Mouse (Mus musculus) right cerebral cortex, adult 2 months (tissue): ENCODE data around the gene Trp53tg5.
A peak's percentile ranks its signal among the peaks of the same experiment; 100 is the strongest.

Experiments used
- DNase-seq, 2 experiments: peaks; one replicate each; pipeline ENCODE4 v3.0.0; 2021 to 2022; ENCODE audit warnings: low spot score in 2 of 2

Gene Trp53tg5

GRCm38 (mm10) chr2:164496331-164496730 is 22.8 kb upstream of the Trp53tg5 start:
- no peak for DNase-seq

GRCm38 (mm10) chr2:164494126-164494525 is 20.6 kb upstream of the Trp53tg5 start:
- no peak for DNase-seq

- peak; percentile 24 to 43 for DNase-seq
Observed at GRCm38 (mm10) chr2:164487812-164488211, 14.3 kb upstream of the Trp53tg5 start.

- peak in 1 of 2 experiments; percentile 27 for DNase-seq
Observed at GRCm38 (mm10) chr2:164487115-164487527, 13.6 kb upstream of the Trp53tg5 start.

- DNase-seq: peak; percentile 79 to 83
Observed at GRCm38 (mm10) chr2:164486258-164487114, 13.0 kb upstream of the Trp53tg5 start.

GRCm38 (mm10) chr2:164485681-164486257 is 12.2 kb upstream of the Trp53tg5 start, which contains the start of gene Dbndd2:
TSS of gene Dbndd2 (plus strand) at chr2:164486106.
- DNase-seq: no peak

- DNase-seq: peak; percentile 59 to 64
Observed at GRCm38 (mm10) chr2:164470254-164470653, 3.3 kb downstream of the Trp53tg5 start.

- DNase-seq: no peak
Observed at GRCm38 (mm10) chr2:164466787-164467186, 6.7 kb downstream of the Trp53tg5 start.

- no peak for DNase-seq
Observed at GRCm38 (mm10) chr2:164465161-164465560, 8.4 kb downstream of the Trp53tg5 start.

GRCm38 (mm10) chr2:164460745-164461551 is 12.6 kb downstream of the Trp53tg5 start, which contains the start of gene Gm20458:
TSS of gene Gm20458 (plus strand) at chr2:164460967.
- DNase-seq: peak; percentile 95 to 97

- no peak for DNase-seq
Observed at GRCm38 (mm10) chr2:164458535-164458934, 15.0 kb downstream of the Trp53tg5 start.

GRCm38 (mm10) chr2:164457942-164458341 is 15.6 kb downstream of the Trp53tg5 start:
- no peak for DNase-seq

GRCm38 (mm10) chr2:164456864-164457300 is 16.6 kb downstream of the Trp53tg5 start, which contains the start of gene Sys1:
TSS of gene Sys1 (plus strand) at chr2:164456964.
- DNase-seq: peak; percentile 41 to 46

- no peak for DNase-seq
Observed at GRCm38 (mm10) chr2:164456413-164456812, 17.1 kb downstream of the Trp53tg5 start.

- no peak for DNase-seq
Observed at GRCm38 (mm10) chr2:164455421-164456190, 17.9 kb downstream of the Trp53tg5 start.

GRCm38 (mm10) chr2:164454846-164455245 is 18.7 kb downstream of the Trp53tg5 start:
- peak; percentile 84 to 90 for DNase-seq

GRCm38 (mm10) chr2:164453887-164454500 is 19.5 kb downstream of the Trp53tg5 start:
- no peak for DNase-seq

GRCm38 (mm10) chr2:164453047-164453757 is 20.3 kb downstream of the Trp53tg5 start:
- no peak for DNase-seq

- no peak for DNase-seq
Observed at GRCm38 (mm10) chr2:164452000-164452676, 21.4 kb downstream of the Trp53tg5 start.
